Comparison of ENCODE assay signal across 8 mouse cellular contexts in genomic region chr17:27422726-27423381, GRCm38 (mm10).
DNase-seq lines count a peak whose midpoint lies in the region.

No protein-coding gene starts in this region.

- peak; percentile 95 for DNase-seq in brain, adult 2 months (ENCODE audit: low read depth, low spot score)
- peak; percentile 80 to 90 for DNase-seq in cerebellum, postnatal 10 days
- peak; percentile 52 to 74 for DNase-seq in heart, adult 18-20 months
- peak; percentile 37 for DNase-seq in layer of hippocampus, adult 8-10 months (ENCODE audit: low spot score in 2 of 2)
- DNase-seq in lung, postnatal 4 days = peak; percentile 63 to 90
- no peak for DNase-seq in c-Kit-positive CD71-positive TER-119-positive erythroid progenitor cells, embryonic 14.5 days (ENCODE audit: low spot score)
- DNase-seq in adrenal gland, adult (ENCODE audit: inconsistent age in 2 of 2, low spot score in 1 of 2) = no peak
- no peak for DNase-seq in spleen, postnatal 36 days (ENCODE audit: low spot score in 2 of 2)

Comparison
In these comparisons a context has a peak if more than half of its experiments do, and no peak if none do; other contexts are left out.
1. DNase-seq: peak in brain, adult 2 months (single experiment), cerebellum, postnatal 10 days (2 of 2), heart, adult 18-20 months (2 of 2), layer of hippocampus, adult 8-10 months (2 of 2) and lung, postnatal 4 days (2 of 2); none in c-Kit-positive CD71-positive TER-119-positive erythroid progenitor cells, embryonic 14.5 days (single experiment), adrenal gland, adult (0 of 2) and spleen, postnatal 36 days (0 of 2).